Mouse (Mus musculus): ENCODE results near the gene Olfr1131. TPM values are rescaled to one million over a fixed set of nuclear protein-coding genes. Genes with fewer than 3 reads are reported as not detected.
"Not testable (repeated sequence)": the region's sequence is repeated elsewhere in the genome, so short reads cannot be mapped to it uniquely, and the experiment has no call there.

Olfr1131 gene
- total RNA-seq (2021), result not detected
- long read RNA-seq, experiment 1, result 0 reads
- long read RNA-seq, experiment 2, result 0 reads

DNA sequence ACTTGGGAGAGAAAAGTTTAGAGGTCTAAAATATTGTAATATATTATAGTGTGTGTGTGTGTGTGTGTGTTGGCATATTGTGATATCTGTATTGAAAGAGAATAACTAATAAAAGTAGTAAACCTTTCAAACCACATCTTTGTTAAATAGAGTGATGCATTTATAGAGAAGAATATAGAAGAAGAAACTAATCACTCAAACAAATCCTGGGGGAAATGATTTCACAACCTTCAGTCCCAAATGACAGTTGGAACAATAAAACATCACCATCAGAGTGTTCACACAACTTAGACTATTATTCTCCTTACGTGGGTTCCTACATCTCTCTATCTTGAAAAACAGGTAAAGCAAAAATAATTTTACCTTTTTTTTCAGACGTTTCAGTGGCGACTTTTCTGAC, at the start of gene Olfr1131:
Gene Olfr1131, plus strand, starts transcription at position 301 of the 400 bp plus-strand sequence.
- DNase-seq, result no peak

DNA sequence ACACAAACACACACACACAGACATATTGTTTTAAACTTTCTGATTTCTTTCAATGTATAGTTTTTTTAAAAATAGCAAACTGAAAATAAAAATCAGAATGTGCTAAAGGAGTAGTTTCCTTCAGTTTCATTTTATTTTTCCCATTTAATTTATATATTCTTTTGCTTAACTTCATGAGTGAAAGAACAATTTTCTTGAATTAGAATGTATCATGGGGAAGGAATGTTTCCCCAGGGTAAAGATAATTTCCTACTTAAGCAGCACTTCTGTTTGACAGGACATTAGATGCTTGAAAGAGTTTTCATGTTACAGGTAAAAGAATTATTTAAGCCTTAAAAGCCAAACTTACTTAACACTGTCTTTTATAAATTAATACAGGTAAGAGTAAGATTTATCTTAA, 21.0 kb upstream of the Olfr1131 start, which contains the start of gene Olfr1130:
Gene Olfr1130, plus strand, starts transcription at position 301 of the 400 bp plus-strand sequence.
- not testable (repeated sequence) for DNase-seq

DNA sequence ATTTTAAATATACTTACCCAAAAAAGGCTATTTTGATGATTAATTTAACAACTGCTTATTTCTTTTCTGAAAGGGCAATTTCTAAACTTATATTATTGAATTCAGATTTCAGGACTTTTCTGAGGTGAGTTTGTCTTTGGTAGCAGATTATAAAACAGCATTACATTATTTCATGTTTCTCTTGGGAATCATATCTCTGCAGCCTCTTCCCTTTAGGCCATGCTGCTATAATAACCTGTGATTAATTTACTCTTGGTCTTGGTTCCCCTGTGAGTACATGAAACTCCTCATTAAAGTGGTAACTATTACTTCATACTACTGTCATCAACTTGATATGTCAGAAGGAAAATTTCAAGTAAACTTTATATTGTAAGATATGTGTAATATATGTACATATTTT, 10.5 kb downstream of the Olfr1131 start, which contains the start of gene Olfr1132:
Gene Olfr1132, minus strand, starts transcription at position 101 of the 400 bp plus-strand sequence.
- no peak for DNase-seq

DNA sequence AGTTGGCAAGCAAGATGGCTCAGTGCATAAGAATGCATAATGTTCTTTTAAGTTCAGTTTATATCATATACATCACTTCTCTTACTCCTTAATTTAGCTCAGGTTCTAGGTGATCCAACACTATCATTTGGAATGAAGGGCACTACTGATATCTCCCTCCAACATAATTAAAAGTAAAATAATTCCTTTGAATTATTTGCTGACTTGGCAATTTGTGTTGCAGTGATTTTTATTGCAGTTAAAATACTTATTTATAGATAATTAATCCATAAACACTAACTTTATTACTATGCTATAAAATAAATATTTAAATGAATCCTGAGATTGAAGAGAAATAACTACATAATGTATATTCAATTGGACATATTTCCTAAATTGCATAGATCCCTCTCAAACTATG, 15.5 kb downstream of the Olfr1131 start:
- DNase-seq, result no peak

DNA sequence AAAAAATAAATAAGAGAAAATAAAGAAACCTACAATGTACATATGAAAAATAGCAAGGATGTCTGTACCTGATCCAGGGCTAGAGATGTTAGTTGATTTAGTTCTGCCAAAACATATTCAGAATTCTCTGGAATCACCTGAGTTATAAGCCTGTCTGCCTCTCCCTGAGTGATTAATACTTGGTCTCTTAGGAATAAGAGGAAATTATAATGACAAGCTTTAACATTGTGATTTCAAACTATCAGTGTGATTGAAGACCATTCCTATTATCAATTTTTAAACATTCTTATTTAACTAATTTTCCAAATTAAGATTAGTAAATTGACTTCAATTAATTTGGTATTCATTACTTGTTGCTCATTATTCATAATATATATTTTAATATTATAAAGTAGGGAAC, 20.4 kb downstream of the Olfr1131 start, which contains the start of gene Olfr1133:
Gene Olfr1133, minus strand, starts transcription at position 101 of the 400 bp plus-strand sequence.
- no peak for DNase-seq

DNA sequence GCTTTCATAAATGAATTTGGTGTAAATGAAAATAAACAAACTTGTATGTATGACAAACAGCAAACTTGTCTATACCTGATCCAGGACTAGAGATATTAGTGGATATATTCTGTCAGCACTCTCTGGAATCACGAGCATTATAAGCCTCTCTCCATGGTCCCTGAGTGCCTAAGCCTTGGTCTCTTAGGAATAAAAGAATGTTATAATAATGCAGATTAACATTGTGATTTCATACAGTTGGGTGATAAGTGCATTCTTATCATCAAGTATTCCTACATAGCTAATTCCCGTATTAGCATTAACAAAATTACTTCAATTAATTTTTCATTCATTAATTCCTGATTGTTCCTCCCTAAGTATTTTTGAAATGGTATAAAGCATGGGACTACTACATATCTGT, 31.5 kb downstream of the Olfr1131 start, which contains the start of gene Olfr1134:
Gene Olfr1134, minus strand, starts transcription at position 101 of the 400 bp plus-strand sequence.
- no peak for DNase-seq

DNA sequence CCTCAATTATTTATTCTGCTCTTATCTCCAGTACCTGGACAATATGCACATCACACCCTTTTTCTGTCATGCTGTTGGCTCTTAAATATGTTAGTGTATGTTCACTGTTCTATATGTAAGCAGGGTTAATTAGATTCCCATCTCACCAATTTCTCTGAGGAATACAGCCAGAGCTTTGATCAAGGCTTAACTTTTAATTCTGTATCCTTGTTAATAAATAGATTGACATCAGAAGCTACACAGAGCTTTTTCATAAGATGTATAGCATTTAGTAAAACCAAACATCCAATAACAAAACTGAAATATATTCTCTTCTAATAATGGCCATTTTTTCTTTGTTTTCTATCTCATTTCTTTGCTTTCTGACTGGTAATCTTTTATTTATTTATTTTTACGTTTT, 46.7 kb downstream of the Olfr1131 start, which contains the start of gene Olfr1135:
Gene Olfr1135, minus strand, starts transcription at position 101 of the 400 bp plus-strand sequence.
- no peak for DNase-seq

Other genes with a start within 250 kb of the Olfr1131 start
- not detected for gene Olfr1122, start 241.3 kb upstream of the Olfr1131 start, total RNA-seq (2021)
- gene Olfr1123, start 210.5 kb upstream of the Olfr1131 start, total RNA-seq (2021), result not detected
- not detected for gene Olfr1124, start 196.8 kb upstream of the Olfr1131 start, total RNA-seq (2021)
- not detected for gene Olfr1126, start 173.1 kb upstream of the Olfr1131 start, total RNA-seq (2021)
- not detected for gene Pramel7, start 130.0 kb upstream of the Olfr1131 start, total RNA-seq (2021)
- not detected for gene Pramel6, start 120.5 kb upstream of the Olfr1131 start, total RNA-seq (2021)
- not detected for gene Olfr153, start 95.3 kb upstream of the Olfr1131 start, total RNA-seq (2021)
- not detected for gene Olfr1128, start 81.6 kb upstream of the Olfr1131 start, total RNA-seq (2021)
- gene Olfr1129, start 53.2 kb upstream of the Olfr1131 start, total RNA-seq (2021), result not detected
- not detected for gene Olfr1130, start 20.9 kb upstream of the Olfr1131 start, total RNA-seq (2021)
- not detected for gene Olfr1132, start 10.4 kb downstream of the Olfr1131 start, total RNA-seq (2021)
- not detected for gene Olfr1133, start 20.3 kb downstream of the Olfr1131 start, total RNA-seq (2021)
- gene Olfr1134, start 31.4 kb downstream of the Olfr1131 start, total RNA-seq (2021), result not detected
- gene Olfr1135, start 46.6 kb downstream of the Olfr1131 start, total RNA-seq (2021), result not detected
- not detected for gene Olfr1136, start 66.8 kb downstream of the Olfr1131 start, total RNA-seq (2021)
- not detected for gene Olfr1137, start 86.1 kb downstream of the Olfr1131 start, total RNA-seq (2021)
- gene Olfr1138, start 112.9 kb downstream of the Olfr1131 start, total RNA-seq (2021), result not detected
- gene Olfr1140, start 116.6 kb downstream of the Olfr1131 start, total RNA-seq (2021), result not detected
- not detected for gene Olfr1141, start 126.9 kb downstream of the Olfr1131 start, total RNA-seq (2021)
- gene Olfr152, start 152.4 kb downstream of the Olfr1131 start, total RNA-seq (2021), result not detected
- gene Olfr1143, start 173.5 kb downstream of the Olfr1131 start, total RNA-seq (2021), result not detected
- gene Olfr1145, start 182.7 kb downstream of the Olfr1131 start, total RNA-seq (2021), result not detected
- not detected for gene Olfr1148, start 203.4 kb downstream of the Olfr1131 start, total RNA-seq (2021)
- gene Olfr1150-ps1, start 216.9 kb downstream of the Olfr1131 start, total RNA-seq (2021), result not detected
- gene Olfr1151, start 228.8 kb downstream of the Olfr1131 start, total RNA-seq (2021), result not detected
- gene Olfr1152, start 239.4 kb downstream of the Olfr1131 start, total RNA-seq (2021), result not detected